Mouse (Mus musculus) small intestine, adult 2 months (tissue): Measurements from ENCODE around the gene Sec62.

ENCODE experiments used
- CTCF ChIP-seq: fragments of 200-500 bp; IDR thresholded peaks from 2 replicates; pipeline ENCODE4 v1.5.1; 2012; ENCODE audit warnings: low read depth, mild to moderate bottlenecking, control low read depth, inconsistent platforms, low read length, moderate library complexity, mixed read lengths; ENCODE audit not compliant: insufficient replicate concordance, insufficient read length; ENCODE audit errors: extremely low read depth
- POLR2A ChIP-seq: fragments of 200-500 bp; IDR thresholded peaks from 2 replicates; pipeline ENCODE4 v1.6.1; 2012; ENCODE audit warnings: low read depth, mild to moderate bottlenecking, control low read depth, inconsistent platforms, low read length, moderate library complexity

- TF ChIP-seq POLR2A (no peak), CTCF (no peak)
Measured at GRCm38 (mm10) chr3:30742891-30743290, 49.8 kb upstream of the Sec62 start.
